Mouse (Mus musculus) NIH3T3 (cell line): Measurements from ENCODE around the gene Myo1b.

ENCODE experiments used
- DNase-seq: peaks from one replicate; pipeline ENCODE4 v3.0.0-alpha.2; 2012; ENCODE audit warnings: low read depth

Myo1b gene

DNA sequence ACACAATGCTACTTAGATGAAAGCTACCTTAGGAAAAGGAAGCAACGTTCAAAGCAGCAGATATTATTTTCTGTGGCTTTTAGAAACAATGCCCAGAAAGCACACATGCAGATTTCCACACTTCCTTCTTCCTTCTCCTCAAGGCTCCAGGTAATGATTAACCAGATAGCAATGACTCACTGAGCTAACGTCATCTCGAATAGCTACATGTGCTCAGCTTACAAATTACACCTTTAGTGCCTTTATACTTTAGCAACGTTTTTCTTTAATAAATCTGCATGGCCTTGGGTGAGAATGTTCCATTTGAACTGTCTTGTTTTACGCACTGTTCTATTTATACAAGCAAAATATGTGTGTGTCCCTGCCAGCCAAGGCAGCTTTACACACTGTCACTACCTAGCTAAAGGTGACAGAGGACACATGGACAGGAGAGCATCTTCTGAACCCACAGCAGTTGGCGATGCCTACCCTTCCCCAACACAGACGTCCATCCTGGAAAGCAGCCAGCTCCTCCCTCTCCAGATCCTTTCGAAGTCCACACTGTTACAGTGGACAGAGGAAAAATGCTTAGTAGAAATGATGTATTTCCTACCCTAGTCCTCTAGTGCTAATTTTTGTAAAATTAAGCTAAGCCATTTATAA, 66.2 kb downstream of the Myo1b start:
- no peak for DNase-seq

DNA sequence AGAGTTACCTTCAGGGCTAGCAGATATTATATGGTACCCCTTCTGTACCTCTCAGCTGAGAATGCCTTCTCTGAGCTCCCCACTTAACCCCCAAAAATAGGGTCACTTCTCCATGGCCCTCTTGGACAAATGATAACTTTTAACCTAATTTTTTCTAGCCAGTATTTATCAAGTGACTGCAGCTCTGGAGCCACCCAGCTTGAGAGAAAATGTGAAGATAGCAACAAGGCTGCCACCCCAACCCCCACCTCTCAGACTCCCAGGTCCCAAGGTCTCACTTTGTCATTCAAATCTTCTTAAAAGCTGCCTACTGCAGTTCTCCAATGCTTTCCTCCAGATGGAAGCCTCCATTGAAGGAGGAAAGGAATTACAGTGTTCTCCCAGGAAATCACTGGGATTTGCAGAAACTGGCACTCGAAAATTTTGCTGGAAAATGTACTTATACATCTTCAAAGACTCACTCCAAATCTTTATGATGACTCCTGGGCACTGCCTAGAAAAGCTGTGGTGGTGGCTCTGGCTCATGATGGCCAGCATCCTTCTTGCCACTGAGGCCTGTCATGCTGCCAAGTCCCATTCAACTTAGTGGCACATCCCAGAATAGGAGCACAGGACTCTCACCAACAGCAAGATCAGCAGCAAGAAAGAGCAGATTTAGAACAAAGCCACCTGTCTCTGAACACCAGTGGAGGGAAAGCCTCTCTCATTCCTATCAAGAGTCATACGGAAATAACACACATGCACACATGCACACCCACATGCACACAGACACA, 70.4 kb downstream of the Myo1b start:
- no peak for DNase-seq

DNA sequence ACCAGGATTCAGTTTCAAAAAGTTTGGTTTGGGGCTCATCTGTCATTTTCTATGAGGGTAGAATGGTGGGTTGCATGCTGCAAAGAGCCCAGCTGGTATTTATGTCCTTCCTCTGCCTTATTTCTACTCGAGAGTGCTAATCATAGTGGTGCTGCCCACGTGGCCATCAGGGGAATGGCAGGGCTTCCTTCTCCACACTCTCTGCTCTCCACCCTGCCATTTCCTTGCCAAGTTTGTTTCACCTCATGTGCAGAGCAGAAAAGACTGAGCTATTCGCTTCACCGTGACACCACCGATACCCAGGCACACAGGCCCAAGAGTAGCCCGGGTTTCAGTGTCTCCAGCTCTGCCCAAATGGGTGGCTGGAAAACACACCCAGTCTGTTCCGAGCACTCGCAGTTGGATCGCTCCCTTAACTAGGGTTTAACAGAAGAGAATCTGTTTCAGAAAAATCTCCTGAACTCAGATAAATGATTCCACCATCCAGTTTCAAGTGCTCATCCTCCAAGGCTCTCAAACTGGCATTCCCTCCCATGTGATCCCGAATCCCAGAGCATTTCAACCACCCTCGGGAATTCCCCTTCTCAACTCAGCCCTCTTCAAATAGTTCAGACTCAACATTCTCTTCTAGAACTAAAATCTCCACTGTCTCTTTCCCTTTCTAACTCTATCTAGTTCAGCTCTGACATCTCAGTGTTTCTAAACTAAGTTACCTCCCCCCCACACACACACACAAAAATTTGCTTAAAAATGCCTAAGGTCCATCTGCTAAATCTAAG, 77.8 kb downstream of the Myo1b start:
- DNase-seq: peak; percentile 62

- DNase-seq: peak; percentile 67
Observed at GRCm38 (mm10) chr1:51837311-51837710, 78.6 kb downstream of the Myo1b start.

- no peak for DNase-seq
Observed at GRCm38 (mm10) chr1:51835795-51836194, 80.1 kb downstream of the Myo1b start.

DNA sequence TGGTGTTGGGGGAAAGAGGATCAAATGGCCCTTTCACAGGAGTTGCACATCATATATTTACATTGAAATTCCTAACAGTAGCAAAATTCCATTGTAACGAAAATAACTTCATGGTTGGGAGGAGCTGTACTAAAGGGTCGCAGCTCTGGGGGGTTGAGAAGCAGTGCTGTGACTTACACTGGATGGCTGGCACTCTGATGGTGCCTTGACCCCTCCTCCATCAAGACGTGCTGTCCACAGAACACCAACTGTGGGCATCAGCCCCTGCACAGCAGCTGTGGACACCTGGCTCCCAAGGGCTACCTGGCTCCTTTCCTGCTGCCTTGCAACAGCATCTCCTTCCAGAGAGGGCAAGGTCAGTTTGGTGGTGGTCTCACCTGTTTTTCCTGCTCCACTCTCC, 81.8 kb downstream of the Myo1b start:
- DNase-seq: no peak

DNA sequence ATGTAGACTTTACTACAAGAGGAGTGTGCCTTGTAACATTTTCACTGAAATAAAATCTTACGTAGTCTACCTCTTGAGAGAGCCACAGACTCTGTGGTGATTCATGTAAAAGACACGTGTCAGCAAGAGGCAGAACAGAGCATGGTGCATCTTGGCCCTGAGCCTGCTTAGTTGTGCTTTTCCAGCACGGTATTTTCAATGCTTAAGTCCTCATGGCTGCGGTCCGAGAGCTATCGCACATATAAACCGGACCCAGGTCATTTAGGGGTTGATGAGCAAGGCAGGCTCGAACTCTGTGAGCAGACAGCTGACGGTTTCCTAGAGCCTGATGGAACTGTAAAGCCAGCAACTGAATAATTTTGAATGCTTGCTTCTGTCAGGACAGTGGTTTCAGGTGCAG, 86.5 kb downstream of the Myo1b start:
- peak; percentile 77 for DNase-seq

DNA sequence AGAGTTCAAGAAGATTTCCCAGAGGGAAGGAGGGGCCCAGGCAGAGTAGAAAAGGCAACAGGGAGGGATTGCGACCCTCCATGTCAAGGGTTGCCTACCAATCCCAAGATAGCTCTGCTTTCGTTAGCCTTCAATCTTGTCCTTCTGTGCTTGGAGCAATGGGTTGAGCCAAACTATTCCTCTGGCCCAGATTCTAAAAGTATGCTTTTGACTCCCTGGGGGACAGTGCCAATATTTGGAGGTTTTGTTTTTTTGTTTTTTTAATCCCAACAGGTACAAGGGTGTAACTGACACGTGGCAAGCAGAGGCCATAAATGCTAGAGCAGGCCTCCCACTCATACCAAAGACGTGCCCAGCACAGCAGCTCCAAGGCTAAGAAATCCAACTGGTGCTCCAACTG, 93.3 kb downstream of the Myo1b start:
- no peak for DNase-seq

- no peak for DNase-seq
Observed at GRCm38 (mm10) chr1:51821701-51822495, 94.0 kb downstream of the Myo1b start.

GRCm38 (mm10) chr1:51820520-51820919, 95.4 kb downstream of the Myo1b start:
- DNase-seq: no peak

DNA sequence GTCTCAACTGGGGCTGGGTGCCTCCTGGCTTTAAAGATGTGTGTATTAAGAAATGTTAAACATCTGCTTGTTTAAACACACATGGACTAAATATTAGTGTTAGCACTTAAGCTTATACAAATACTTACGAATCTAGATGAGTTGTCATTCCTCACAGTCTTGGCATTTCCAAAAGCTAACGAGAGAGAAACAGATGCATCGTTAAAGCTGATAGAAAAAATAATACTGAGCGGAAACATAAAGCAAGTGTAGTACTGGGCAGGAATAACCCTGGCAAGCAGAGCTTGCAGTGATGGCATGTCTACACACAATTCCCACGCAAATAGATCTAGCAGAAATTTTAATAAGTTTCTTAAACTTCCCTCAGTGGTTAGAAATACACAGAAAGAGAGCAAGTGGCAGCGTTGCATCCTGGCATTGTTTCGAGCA, 95.8 kb downstream of the Myo1b start:
- no peak for DNase-seq

DNA sequence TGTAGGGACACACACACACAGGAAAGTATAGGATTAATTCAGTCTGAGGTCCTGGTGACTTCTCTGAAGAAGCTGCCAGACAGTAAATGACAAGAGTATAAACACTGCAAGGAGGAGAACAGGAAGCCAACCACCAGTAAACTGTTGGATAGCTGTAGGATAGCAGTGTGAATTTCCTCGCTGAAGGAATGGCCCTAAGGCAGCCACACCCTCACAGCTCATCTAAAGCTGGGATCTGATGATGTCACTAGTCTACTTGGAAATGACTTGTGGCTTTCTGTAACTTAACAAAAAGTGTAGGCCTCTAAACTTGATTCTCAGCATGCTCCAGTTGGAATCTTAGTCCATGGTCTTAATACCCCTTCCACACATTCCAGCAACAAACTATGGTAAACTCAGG, 100.2 kb downstream of the Myo1b start:
- no peak for DNase-seq

GRCm38 (mm10) chr1:51814854-51815630, 100.8 kb downstream of the Myo1b start:
- DNase-seq: no peak

- no peak for DNase-seq
Observed at GRCm38 (mm10) chr1:51808847-51809246, 107.0 kb downstream of the Myo1b start.

- peak; percentile 59 for DNase-seq
Observed at GRCm38 (mm10) chr1:51808228-51808627, 107.6 kb downstream of the Myo1b start.

DNA sequence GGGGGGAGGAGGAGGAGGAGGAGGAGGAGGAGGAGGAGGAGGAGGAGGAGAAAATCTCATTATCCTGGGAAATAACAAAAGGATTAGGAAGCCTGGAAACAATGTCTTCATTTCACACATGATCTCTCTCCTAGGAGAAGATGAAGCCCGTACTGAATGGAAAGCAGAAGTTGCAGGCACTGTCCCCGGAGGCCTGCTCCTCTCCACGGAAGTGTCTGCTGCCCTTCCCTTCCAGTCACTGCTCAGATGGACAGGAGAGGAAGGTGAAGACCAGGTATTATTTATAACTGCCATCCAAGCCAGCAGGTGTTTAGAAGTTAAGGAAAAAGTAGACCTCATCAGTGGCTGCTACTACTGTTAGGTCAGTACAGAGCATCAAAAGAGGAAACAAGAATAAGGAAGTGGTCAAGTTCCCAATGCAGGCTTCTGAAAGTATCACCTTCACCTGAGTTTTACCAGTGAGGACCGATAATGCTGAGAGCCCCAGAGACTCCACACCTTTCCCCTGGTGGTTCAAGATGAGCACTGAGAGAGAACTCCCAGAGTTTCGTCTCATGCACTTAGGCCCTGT, 110.7 kb downstream of the Myo1b start:
- no peak for DNase-seq

DNA sequence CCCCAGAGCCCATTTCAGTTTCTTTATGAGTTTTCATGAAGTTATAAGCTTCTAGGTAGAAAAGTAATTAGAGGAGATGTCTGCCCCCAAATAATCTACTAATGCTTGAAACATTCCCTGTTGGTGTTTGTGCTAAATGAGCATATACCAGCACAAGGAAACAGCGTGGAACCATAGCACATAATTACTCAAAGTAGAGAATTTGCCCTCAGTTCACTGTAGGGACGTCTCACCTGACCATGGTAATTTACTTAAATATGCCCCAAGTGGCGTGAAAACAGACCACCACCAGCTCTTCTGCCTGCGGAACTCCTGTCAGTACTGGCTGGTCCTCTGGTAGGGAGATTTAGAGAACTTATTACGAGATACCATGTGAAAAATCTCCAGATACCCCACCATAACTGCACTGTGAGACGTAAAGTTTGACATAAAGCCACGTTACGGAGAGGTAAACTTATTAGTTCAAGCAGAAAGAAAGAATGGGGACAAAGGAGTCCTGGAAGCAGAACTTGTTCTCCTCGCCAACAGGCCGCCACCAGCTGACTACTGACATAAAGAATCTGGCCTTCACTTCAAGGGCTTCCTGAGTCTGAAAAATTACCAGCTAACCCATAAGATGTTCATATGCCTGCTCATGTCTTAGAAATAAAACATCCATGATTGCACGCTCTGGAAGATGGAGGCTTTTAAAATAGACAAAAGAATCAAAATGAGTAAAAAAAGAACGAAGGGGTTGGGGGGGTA, 111.4 kb downstream of the Myo1b start:
- DNase-seq: no peak

GRCm38 (mm10) chr1:51798011-51798471, 117.8 kb downstream of the Myo1b start:
- DNase-seq: peak; percentile 84

DNA sequence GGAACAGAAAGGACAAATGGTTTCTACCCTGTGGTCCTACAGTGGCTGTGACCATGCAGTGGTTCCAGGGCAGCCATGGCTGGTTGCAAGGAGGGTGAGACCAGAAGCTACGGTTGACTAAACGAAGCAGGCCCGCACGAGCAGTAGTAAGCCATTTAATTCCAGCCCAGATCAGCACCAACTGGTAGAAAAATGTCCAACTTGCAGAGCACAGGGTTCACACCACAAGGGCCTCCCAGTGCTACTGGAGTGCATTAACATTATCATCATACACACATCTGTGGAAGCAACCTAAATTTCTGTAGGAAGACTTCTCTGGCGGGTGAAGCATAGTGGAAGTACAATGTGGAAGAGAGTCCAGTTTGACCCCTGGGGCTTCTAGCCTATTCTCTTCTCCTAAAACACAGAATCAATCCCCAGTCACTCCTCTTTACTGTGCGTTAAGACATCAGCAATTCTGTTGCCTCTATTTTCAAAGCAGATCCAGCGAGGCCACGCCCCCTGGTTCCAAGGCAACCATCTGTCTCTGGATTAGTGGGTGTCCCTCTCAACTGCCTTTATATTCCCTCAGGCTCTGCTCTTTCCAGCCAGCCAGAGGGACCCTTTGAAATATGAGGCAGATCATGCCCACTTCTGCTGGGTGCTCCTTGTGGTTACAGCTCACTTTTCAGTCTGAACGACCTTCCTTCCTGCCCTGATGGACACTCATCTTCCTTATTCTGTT, 120.1 kb downstream of the Myo1b start:
- no peak for DNase-seq
